Mouse (Mus musculus): Measurements from ENCODE around the gene Atg9b. TPM values are rescaled to one million over a fixed set of nuclear protein-coding genes. Genes with fewer than 3 reads are reported as not detected.

Atg9b gene
- total RNA-seq (2021) = 1 to 10 TPM in 1 of 2 experiments, under 1 TPM in 1; 0.89 to 1.1 TPM
- 2.2 and 2.3 TPM in 2 replicates for polyA plus RNA-seq (2012; rRNA removed)
- long read RNA-seq, partial matches to known transcripts = 0 of 1 reads
- long read RNA-seq, other reads (novel, unspliced or antisense) = 1 of 1 reads

DNA sequence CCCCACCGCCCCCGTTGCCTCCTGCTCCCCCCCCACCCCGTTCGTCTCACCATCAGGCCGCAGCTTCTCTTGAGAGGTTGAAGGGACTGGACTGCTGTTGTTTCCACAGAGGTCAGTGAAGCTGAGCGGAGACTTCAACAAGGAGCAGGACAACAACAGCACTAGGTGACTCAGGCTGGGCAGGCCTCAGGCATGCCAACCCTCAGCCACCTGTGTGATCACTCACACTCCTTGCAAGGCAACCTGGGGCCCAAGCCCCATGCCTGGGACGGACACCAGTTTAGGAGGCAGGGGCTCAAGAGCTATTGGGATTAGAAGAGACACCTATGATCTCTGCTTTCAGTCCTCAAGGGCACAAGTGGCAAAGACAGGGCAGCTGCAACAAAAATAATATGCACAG is at the start of gene Atg9b:
Gene Atg9b, minus strand, starts transcription at position 280 of the 400 bp plus-strand sequence.
- TF ChIP-seq POLR2A (IDR thresholded peaks at IDR 0.05; ENCODE audit: insufficient read depth, low read depth, low read length) (no peak), CTCF (IDR thresholded peaks at IDR 0.05) (no peak), EP300 (IDR thresholded peaks at IDR 0.05; ENCODE audit: insufficient read depth, low read depth, low read length) (no peak)
- DNase-seq = no peak
- H3K9ac ChIP-seq (ENCODE audit: low read depth, low read length) = no peak within 1 kb of the TSS
- no peak within 1 kb of the TSS for H3K4me3 ChIP-seq
- intact Hi-C loops (cut with DNase I) = loop anchor here (2.0 to 5.0 kb wide), 2 partner anchors 35 to 55 kb away; no protein-coding TSS in a partner anchor
- WGBS = 90% methylated on average over 7 of the region's 7 CpGs
- no peaks in the 10 kb centered on the region for H3K27me3 ChIP-seq (ENCODE audit: control insufficient read depth, insufficient read depth, low read length)
- H3K36me3 ChIP-seq (ENCODE audit: control insufficient read depth, insufficient read depth, low read length) = no peaks in the 10 kb centered on the region
- peaks cover 4% of the 10 kb centered on the region for H3K4me1 ChIP-seq (ENCODE audit: control insufficient read depth, insufficient read depth, low read length)
- H3K27ac ChIP-seq = no peak within 1 kb of the TSS; the same call in 1 of the 2 replicates
- H3K79me2 ChIP-seq (replicated peaks; ENCODE audit: control insufficient read depth, insufficient read depth, low read length) = no peaks in the 10 kb centered on the region

DNA sequence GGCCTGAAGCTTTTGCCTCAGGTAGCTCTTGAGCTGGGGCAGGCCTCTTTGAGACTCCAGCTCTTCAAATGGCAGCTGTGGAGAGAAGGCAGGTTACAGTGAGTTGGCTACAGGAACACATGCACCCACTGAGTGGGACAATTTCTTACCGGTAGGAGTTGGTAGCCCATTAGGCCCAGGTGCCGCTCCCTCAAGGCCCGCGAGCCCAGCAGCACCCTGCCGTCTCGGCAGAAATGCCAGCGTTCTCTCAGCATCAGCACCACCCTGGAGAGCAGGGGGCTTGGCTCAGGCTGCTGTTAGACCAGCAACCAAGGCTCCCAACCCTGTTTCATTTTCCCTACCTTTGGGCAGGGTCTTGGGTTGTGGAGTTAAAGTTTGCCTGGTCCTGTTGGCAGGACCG is 49.2 kb upstream of the Atg9b start:
- DNase-seq = no peak
- no peak overlapping the region for H3K9ac ChIP-seq (ENCODE audit: low read depth, low read length)
- H3K36me3 ChIP-seq (ENCODE audit: control insufficient read depth, insufficient read depth, low read length) = no peaks in the 10 kb centered on the region
- no peaks in the 10 kb centered on the region for H3K27me3 ChIP-seq (ENCODE audit: control insufficient read depth, insufficient read depth, low read length)
- no peak for TF ChIP-seq POLR2A (IDR thresholded peaks at IDR 0.05; ENCODE audit: insufficient read depth, low read depth, low read length)
- TF ChIP-seq CTCF (IDR thresholded peaks at IDR 0.05) = no peak
- TF ChIP-seq EP300 (IDR thresholded peaks at IDR 0.05; ENCODE audit: insufficient read depth, low read depth, low read length) = no peak
- H3K4me1 ChIP-seq (ENCODE audit: control insufficient read depth, insufficient read depth, low read length) = no peaks in the 10 kb centered on the region
- no peak overlapping the region for H3K27ac ChIP-seq
- 92% methylated on average over 8 of the region's 8 CpGs for WGBS
- no peaks in the 10 kb centered on the region for H3K79me2 ChIP-seq (replicated peaks; ENCODE audit: control insufficient read depth, insufficient read depth, low read length)
- H3K4me3 ChIP-seq = no peak overlapping the region
- intact Hi-C loops (cut with DNase I) = loop anchor here (10.0 kb wide), 1 partner anchor 394 kb away; no protein-coding TSS in a partner anchor

DNA sequence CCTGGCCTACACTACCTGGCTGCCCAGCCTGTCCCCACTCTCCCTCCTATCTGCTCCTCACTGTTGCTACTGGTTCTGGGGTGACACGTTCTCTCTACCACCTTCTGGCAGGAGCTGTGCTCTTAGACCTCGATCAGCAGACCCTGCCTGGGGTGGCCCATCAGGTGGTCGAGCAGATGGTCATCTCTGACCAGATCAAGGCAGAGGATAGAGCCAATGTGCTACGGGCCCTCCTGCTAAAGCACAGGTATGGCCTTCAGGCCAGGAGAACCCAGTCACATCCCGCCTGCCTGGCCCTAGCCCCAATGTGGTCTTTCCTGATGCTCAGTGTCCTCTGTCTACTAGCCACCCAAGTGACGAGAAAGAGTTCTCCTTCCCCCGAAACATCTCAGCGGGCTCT is 42.0 kb upstream of the Atg9b start:
- Histone ChIP-seq H3K36me3 (ENCODE audit: control insufficient read depth, insufficient read depth, low read length) (peaks cover 8% of the 10 kb centered on the region), H3K9ac (ENCODE audit: low read depth, low read length) (no peak overlapping the region), H3K4me3 (no peak overlapping the region), H3K27ac (no peak overlapping the region), H3K79me2 (replicated peaks; ENCODE audit: control insufficient read depth, insufficient read depth, low read length) (no peaks in the 10 kb centered on the region), H3K27me3 (ENCODE audit: control insufficient read depth, insufficient read depth, low read length) (no peaks in the 10 kb centered on the region), H3K4me1 (ENCODE audit: control insufficient read depth, insufficient read depth, low read length) (no peaks in the 10 kb centered on the region; the same call in 1 of the 2 replicates)
- 84% methylated on average over 8 of the region's 8 CpGs for WGBS
- TF ChIP-seq EP300 (IDR thresholded peaks at IDR 0.05; ENCODE audit: insufficient read depth, low read depth, low read length) (no peak), POLR2A (IDR thresholded peaks at IDR 0.05; ENCODE audit: insufficient read depth, low read depth, low read length) (no peak), CTCF (IDR thresholded peaks at IDR 0.05) (no peak)
- intact Hi-C loops (cut with DNase I) = no loop called here
- no peak for DNase-seq

DNA sequence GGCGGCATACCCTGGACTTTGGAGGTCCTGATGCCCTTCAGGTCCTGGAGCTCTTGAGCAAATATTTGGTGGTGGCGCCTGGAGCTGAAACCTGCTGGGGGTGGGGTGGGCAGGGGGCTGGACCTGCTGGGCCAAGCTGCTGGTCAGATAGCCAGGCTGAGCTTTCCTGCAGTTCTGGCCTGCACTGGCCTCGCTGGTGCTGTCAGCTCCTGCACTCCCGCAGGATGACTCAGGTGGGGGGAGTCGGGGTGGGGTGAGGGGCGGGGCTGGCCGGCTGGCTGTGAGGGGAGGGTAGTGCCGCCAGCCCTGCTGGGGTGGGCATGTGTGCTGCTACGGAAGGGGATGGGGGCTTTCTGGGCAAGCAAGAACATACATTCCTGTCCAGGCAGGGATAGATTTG is 36.7 kb upstream of the Atg9b start:
- Histone ChIP-seq H3K27me3 (ENCODE audit: control insufficient read depth, insufficient read depth, low read length) (no peaks in the 10 kb centered on the region), H3K79me2 (replicated peaks; ENCODE audit: control insufficient read depth, insufficient read depth, low read length) (peaks cover 3% of the 10 kb centered on the region; the same call in 1 of the 2 replicates), H3K27ac (no peak overlapping the region), H3K9ac (ENCODE audit: low read depth, low read length) (no peak overlapping the region), H3K4me1 (ENCODE audit: control insufficient read depth, insufficient read depth, low read length) (peaks cover 8% of the 10 kb centered on the region), H3K4me3 (no peak overlapping the region), H3K36me3 (ENCODE audit: control insufficient read depth, insufficient read depth, low read length) (peaks cover 8% of the 10 kb centered on the region)
- 54% methylated on average over 9 of the region's 9 CpGs for WGBS
- no peak for DNase-seq
- TF ChIP-seq EP300 (IDR thresholded peaks at IDR 0.05; ENCODE audit: insufficient read depth, low read depth, low read length) (no peak), CTCF (IDR thresholded peaks at IDR 0.05) (no peak), POLR2A (IDR thresholded peaks at IDR 0.05; ENCODE audit: insufficient read depth, low read depth, low read length) (no peak)
- intact Hi-C loops (cut with DNase I) = no loop called here

DNA sequence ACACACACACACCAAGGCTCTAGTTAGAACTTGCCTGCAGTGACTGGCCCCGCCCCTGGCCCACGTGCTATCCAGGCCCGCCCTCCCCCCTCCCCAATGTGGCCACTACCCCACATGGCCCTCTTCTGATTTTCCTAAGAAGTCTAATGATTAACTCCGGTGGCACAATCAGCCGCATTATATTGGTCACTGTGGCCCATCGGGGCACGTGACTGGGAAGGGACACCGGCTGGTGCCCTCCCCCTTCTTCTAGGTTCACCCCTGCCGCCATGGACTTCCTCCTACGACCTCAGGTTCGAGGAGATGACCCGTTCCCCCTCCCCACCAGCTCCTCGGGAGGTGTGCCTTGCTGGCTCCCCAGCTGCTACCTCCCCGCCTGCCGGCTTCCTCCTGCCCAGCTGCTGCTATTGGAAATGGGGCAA is 36.0 kb upstream of the Atg9b start:
- Histone ChIP-seq H3K36me3 (ENCODE audit: control insufficient read depth, insufficient read depth, low read length) (peaks cover 5% of the 10 kb centered on the region), H3K4me3 (no peak overlapping the region), H3K27me3 (ENCODE audit: control insufficient read depth, insufficient read depth, low read length) (no peaks in the 10 kb centered on the region), H3K27ac (no peak overlapping the region), H3K4me1 (ENCODE audit: control insufficient read depth, insufficient read depth, low read length) (peaks cover 8% of the 10 kb centered on the region), H3K79me2 (replicated peaks; ENCODE audit: control insufficient read depth, insufficient read depth, low read length) (peaks cover 3% of the 10 kb centered on the region; the same call in 1 of the 2 replicates), H3K9ac (ENCODE audit: low read depth, low read length) (no peak overlapping the region)
- TF ChIP-seq CTCF (IDR thresholded peaks at IDR 0.05) (no peak), EP300 (IDR thresholded peaks at IDR 0.05; ENCODE audit: insufficient read depth, low read depth, low read length) (no peak), POLR2A (IDR thresholded peaks at IDR 0.05; ENCODE audit: insufficient read depth, low read depth, low read length) (no peak)
- no peak for DNase-seq
- WGBS = 61% methylated on average over 15 of the region's 15 CpGs
- intact Hi-C loops (cut with DNase I) = loop anchor here (2.0 kb wide), 1 partner anchor 17 kb away; the partner anchor contains the start of gene Fastk

DNA sequence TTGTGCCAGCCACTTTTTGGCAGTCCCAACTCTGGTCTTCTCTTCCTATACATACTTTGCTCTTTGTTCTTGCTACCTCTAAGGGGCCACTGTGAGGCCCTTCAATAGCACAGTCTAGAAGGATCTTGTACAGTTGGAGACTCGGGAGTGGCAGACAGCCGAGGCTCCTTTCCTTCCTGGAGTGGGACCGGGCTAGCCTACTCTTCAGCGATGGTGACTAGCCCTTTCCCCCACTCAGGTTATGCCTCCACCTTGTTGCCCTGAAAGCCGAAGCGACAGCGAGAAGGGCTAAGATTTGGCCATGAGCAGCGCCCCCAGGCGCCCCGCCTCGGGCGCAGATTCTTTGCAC is 35.3 kb upstream of the Atg9b start:
- Histone ChIP-seq H3K9ac (ENCODE audit: low read depth, low read length) (no peak overlapping the region), H3K27me3 (ENCODE audit: control insufficient read depth, insufficient read depth, low read length) (no peaks in the 10 kb centered on the region), H3K27ac (no peak overlapping the region), H3K79me2 (replicated peaks; ENCODE audit: control insufficient read depth, insufficient read depth, low read length) (peaks cover 3% of the 10 kb centered on the region; the same call in 1 of the 2 replicates), H3K4me3 (no peak overlapping the region), H3K36me3 (ENCODE audit: control insufficient read depth, insufficient read depth, low read length) (no peaks in the 10 kb centered on the region), H3K4me1 (ENCODE audit: control insufficient read depth, insufficient read depth, low read length) (peaks cover 8% of the 10 kb centered on the region)
- intact Hi-C loops (cut with DNase I) = loop anchor here (2.0 kb wide), 1 partner anchor 18 kb away; the partner anchor contains the start of gene Fastk
- no peak for TF ChIP-seq CTCF (IDR thresholded peaks at IDR 0.05)
- TF ChIP-seq POLR2A (IDR thresholded peaks at IDR 0.05; ENCODE audit: insufficient read depth, low read depth, low read length) = no peak
- no peak for TF ChIP-seq EP300 (IDR thresholded peaks at IDR 0.05; ENCODE audit: insufficient read depth, low read depth, low read length)
- no peak for DNase-seq
- 65% methylated on average over 12 of the region's 12 CpGs for WGBS
